8 mouse cellular contexts compared by ENCODE assay signal in genomic region chr13:58213801-58214200, GRCm38 (mm10). TPM values are rescaled to one million over a fixed set of nuclear protein-coding genes. Genes with fewer than 3 reads are reported as not detected.
DNase-seq lines count a peak whose midpoint lies in the region; ATAC-seq and TF ChIP-seq lines count a peak whose summit lies in the region.

No protein-coding gene starts in this region.

- no peak for TF ChIP-seq CTCF in left cerebral cortex, adult 2 months (IDR thresholded peaks at IDR 0.05)

- peak overlapping the region; percentile 96 for H3K9ac ChIP-seq in embryonic facial prominence, embryonic 14.5 days (ENCODE audit: low read depth, low read length)
- no peak overlapping the region for H3K9ac ChIP-seq in limb, embryonic 11.5 days (ENCODE audit: low read length)
- H3K9ac ChIP-seq in stomach, embryonic 15.5 days = no peak overlapping the region

- 60% methylated on average over 8 of the region's 8 CpGs for WGBS in embryonic facial prominence, embryonic 14.5 days
- WGBS in limb, embryonic 11.5 days = 74% methylated on average over 8 of the region's 8 CpGs
- WGBS in stomach, embryonic 15.5 days = 43% methylated on average over 8 of the region's 8 CpGs

- H3K36me3 ChIP-seq in embryonic facial prominence, embryonic 14.5 days (ENCODE audit: control insufficient read depth, insufficient read depth, low read length) = no peaks in the 10 kb centered on the region
- H3K36me3 ChIP-seq in limb, embryonic 11.5 days (ENCODE audit: control insufficient read depth, insufficient read depth, low read length) = no peaks in the 10 kb centered on the region
- no peaks in the 10 kb centered on the region for H3K36me3 ChIP-seq in stomach, embryonic 15.5 days

- H3K27ac ChIP-seq in left cerebral cortex, adult 2 months = no peak overlapping the region
- H3K27ac ChIP-seq in embryonic facial prominence, embryonic 14.5 days (replicated peaks; ENCODE audit: low read depth, low read length) = no peak overlapping the region
- no peak overlapping the region for H3K27ac ChIP-seq in limb, embryonic 11.5 days (replicated peaks; ENCODE audit: low read depth, low read length)
- H3K27ac ChIP-seq in stomach, embryonic 15.5 days = no peak overlapping the region

- intact Hi-C loops in left cerebral cortex, adult 2 months (cut with DNase I) = loop anchor here (2.0 kb wide), 1 partner anchor 25 kb away; no protein-coding TSS in a partner anchor
- intact Hi-C loops in left cerebral cortex, postnatal 14 days (cut with DNase I) = no loop called here

- peaks cover 11% of the 10 kb centered on the region for H3K4me1 ChIP-seq in embryonic facial prominence, embryonic 14.5 days (ENCODE audit: control insufficient read depth, insufficient read depth, low read length)
- peaks cover 9% of the 10 kb centered on the region; the same call in 1 of the 2 replicates for H3K4me1 ChIP-seq in limb, embryonic 11.5 days (ENCODE audit: control insufficient read depth, insufficient read depth, low read length)
- H3K4me1 ChIP-seq in stomach, embryonic 15.5 days = peaks cover 19% of the 10 kb centered on the region

- no peaks in the 10 kb centered on the region for H3K27me3 ChIP-seq in embryonic facial prominence, embryonic 14.5 days (replicated peaks; ENCODE audit: control insufficient read depth, insufficient read depth, low read length)
- H3K27me3 ChIP-seq in limb, embryonic 11.5 days (ENCODE audit: control insufficient read depth, insufficient read depth, low read length) = no peaks in the 10 kb centered on the region
- H3K27me3 ChIP-seq in stomach, embryonic 15.5 days (replicated peaks) = no peaks in the 10 kb centered on the region

- ATAC-seq in embryonic facial prominence, embryonic 14.5 days (ENCODE audit: low read depth) = no peak
- ATAC-seq in limb, embryonic 11.5 days (ENCODE audit: insufficient number of reproducible peaks, low FRiP score, low TSS enrichment, low read depth) = no peak
- no peak for ATAC-seq in stomach, embryonic 15.5 days (ENCODE audit: insufficient read depth, low FRiP score, low read depth)

- H3K4me2 ChIP-seq in embryonic facial prominence, embryonic 14.5 days (ENCODE audit: low read depth, low read length) = peak overlapping the region; percentile 54
- peak overlapping the region; percentile 81; the same call in 1 of the 2 replicates for H3K4me2 ChIP-seq in limb, embryonic 11.5 days (ENCODE audit: low read depth, severe bottlenecking)
- peak overlapping the region; percentile 79 for H3K4me2 ChIP-seq in stomach, embryonic 15.5 days

- no peak for DNase-seq in left cerebral cortex, adult 2 months (ENCODE audit: extremely low spot score in 1 of 2, low spot score in 2 of 2)
- no peak for DNase-seq in left cerebral cortex, postnatal 14 days (ENCODE audit: low spot score in 2 of 2)
- DNase-seq in embryonic facial prominence, embryonic 14.5 days (ENCODE audit: low spot score) = no peak
- no peak for DNase-seq in limb, embryonic 11.5 days (ENCODE audit: low spot score)
- no peak for DNase-seq in cerebellum, postnatal 25 days
- DNase-seq in left cerebral cortex, adult 11 months (ENCODE audit: low spot score) = no peak
- DNase-seq in frontal cortex, postnatal 14 days (ENCODE audit: low spot score in 2 of 2) = no peak

- no peaks in the 10 kb centered on the region for H3K9me3 ChIP-seq in embryonic facial prominence, embryonic 14.5 days (ENCODE audit: control insufficient read depth, low read length)
- H3K9me3 ChIP-seq in limb, embryonic 11.5 days (ENCODE audit: control insufficient read depth, low read length) = no peaks in the 10 kb centered on the region
- no peaks in the 10 kb centered on the region for H3K9me3 ChIP-seq in stomach, embryonic 15.5 days

- peak overlapping the region; percentile 92 for H3K4me3 ChIP-seq in left cerebral cortex, adult 2 months
- H3K4me3 ChIP-seq in embryonic facial prominence, embryonic 14.5 days (ENCODE audit: low read depth, low read length) = peak overlapping the region; percentile 100
- no peak overlapping the region for H3K4me3 ChIP-seq in limb, embryonic 11.5 days (ENCODE audit: low read depth, low read length)
- H3K4me3 ChIP-seq in stomach, embryonic 15.5 days (replicated peaks) = peak overlapping the region; percentile 97; the same call in 1 of the 2 replicates

RNA-seq across cellular contexts. Expression of gene Ubqln1, which starts 1.7 kb away (rescaled TPM):
- 100 to 1,000 TPM; 145 to 146 TPM for total RNA-seq in left cerebral cortex, adult 2 months (2021)
- 100 to 1,000 TPM; 129 to 140 TPM for total RNA-seq in left cerebral cortex, postnatal 14 days (2021)
- polyA plus RNA-seq in embryonic facial prominence, embryonic 14.5 days (2014; fragmentation: Nextera tagmentation; extraction: Ambion mirVana) = 89.4 and 91.9 TPM in 2 replicates
- polyA plus RNA-seq in limb, embryonic 11.5 days (2014; fragmentation: Nextera tagmentation; extraction: Ambion mirVana) = 136 and 160 TPM in 2 replicates
- polyA plus RNA-seq in stomach, embryonic 15.5 days (2015; fragmentation: Nextera tagmentation; extraction: Ambion mirVana) = 96.7 and 104 TPM in 2 replicates

RNA-seq across cellular contexts. Expression of gene Idnk, which starts 56.4 kb away (rescaled TPM):
- total RNA-seq in left cerebral cortex, adult 2 months (2021) = 10 to 100 TPM; 31.2 to 31.6 TPM
- 10 to 100 TPM; 21.5 to 21.9 TPM for total RNA-seq in left cerebral cortex, postnatal 14 days (2021)
- 29.8 and 31.3 TPM in 2 replicates for polyA plus RNA-seq in embryonic facial prominence, embryonic 14.5 days (2014; fragmentation: Nextera tagmentation; extraction: Ambion mirVana)
- polyA plus RNA-seq in limb, embryonic 11.5 days (2014; fragmentation: Nextera tagmentation; extraction: Ambion mirVana) = 39.4 and 42.1 TPM in 2 replicates
- polyA plus RNA-seq in stomach, embryonic 15.5 days (2015; fragmentation: Nextera tagmentation; extraction: Ambion mirVana) = 40.0 TPM in 2 replicates
